Mouse (Mus musculus): ENCODE measurements around the gene Zdhhc14. TPM values are rescaled to one million over a fixed set of nuclear protein-coding genes. Genes with fewer than 3 reads are reported as not detected.

Gene Zdhhc14
- polyA plus RNA-seq, 1 experiment from 2014 or later: 0.93 TPM

GRCm38 (mm10) chr17:5491031-5491800, 1.1 kb upstream of the Zdhhc14 start:
- 1% methylated on average over 29 of the region's 29 CpGs for WGBS
- Histone ChIP-seq H3K4me3 (peak overlapping the region; percentile 82), H3K36me3 (replicated peaks) (no peaks in the 10 kb centered on the region), H3K9me3 (no peaks in the 10 kb centered on the region), H3K27me3 (ENCODE audit: poor library complexity, severe bottlenecking) (peaks cover 58% of the 10 kb centered on the region), H3K27ac (peak overlapping the region; percentile 87), H3K4me1 (peaks cover 28% of the 10 kb centered on the region)
- DNase-seq (ENCODE audit: extremely low spot score, low spot score): peak; percentile 85

GRCm38 (mm10) chr17:5492746-5493160, 396 bp downstream of the Zdhhc14 start:
- WGBS: under 1% methylated on average over 48 of the region's 48 CpGs
- peak overlapping the region; percentile 82 for H3K4me3 ChIP-seq

GRCm38 (mm10) chr17:5493161-5493771, 909 bp downstream of the Zdhhc14 start:
- no peaks in the 10 kb centered on the region for H3K9me3 ChIP-seq
- 3% methylated on average over 53 of the region's 53 CpGs for WGBS
- no peaks in the 10 kb centered on the region for H3K36me3 ChIP-seq (replicated peaks)
- peaks cover 56% of the 10 kb centered on the region for H3K27me3 ChIP-seq (ENCODE audit: poor library complexity, severe bottlenecking)
- DNase-seq (ENCODE audit: extremely low spot score, low spot score): peak; percentile 39
- H3K4me3 ChIP-seq: peak overlapping the region; percentile 82
- peak overlapping the region; percentile 87 for H3K27ac ChIP-seq
- peaks cover 28% of the 10 kb centered on the region for H3K4me1 ChIP-seq

More at GRCm38 (mm10) chr17:5492746-5493160, 396 bp downstream of the Zdhhc14 start:
- Histone ChIP-seq H3K4me1 (peaks cover 28% of the 10 kb centered on the region), H3K9me3 (no peaks in the 10 kb centered on the region), H3K27me3 (ENCODE audit: poor library complexity, severe bottlenecking) (peaks cover 59% of the 10 kb centered on the region), H3K36me3 (replicated peaks) (no peaks in the 10 kb centered on the region), H3K27ac (peak overlapping the region; percentile 87)
- no peak for DNase-seq (ENCODE audit: extremely low spot score, low spot score)

- DNase-seq (ENCODE audit: extremely low spot score, low spot score): no peak
- Histone ChIP-seq H3K4me3 (peak overlapping the region; percentile 82), H3K27ac (no peak overlapping the region), H3K27me3 (ENCODE audit: poor library complexity, severe bottlenecking) (peaks cover 53% of the 10 kb centered on the region), H3K9me3 (no peaks in the 10 kb centered on the region), H3K36me3 (replicated peaks) (no peaks in the 10 kb centered on the region), H3K4me1 (peaks cover 28% of the 10 kb centered on the region)
- 20% methylated on average over 4 of the region's 4 CpGs for WGBS
Observed at GRCm38 (mm10) chr17:5493809-5494208, 1.5 kb downstream of the Zdhhc14 start.

GRCm38 (mm10) chr17:5494832-5495231, 2.5 kb downstream of the Zdhhc14 start:
- Histone ChIP-seq H3K36me3 (replicated peaks) (no peaks in the 10 kb centered on the region), H3K27ac (no peak overlapping the region), H3K27me3 (ENCODE audit: poor library complexity, severe bottlenecking) (peaks cover 45% of the 10 kb centered on the region), H3K9me3 (no peaks in the 10 kb centered on the region), H3K4me1 (peaks cover 28% of the 10 kb centered on the region), H3K4me3 (no peak overlapping the region)
- WGBS: 89% methylated on average over 7 of the region's 7 CpGs
- DNase-seq (ENCODE audit: extremely low spot score, low spot score): no peak

GRCm38 (mm10) chr17:5497695-5498094, 5.3 kb downstream of the Zdhhc14 start:
- peaks cover 38% of the 10 kb centered on the region for H3K27me3 ChIP-seq (ENCODE audit: poor library complexity, severe bottlenecking)
- no peak overlapping the region for H3K27ac ChIP-seq
- no peaks in the 10 kb centered on the region for H3K9me3 ChIP-seq
- peaks cover 15% of the 10 kb centered on the region for H3K4me1 ChIP-seq
- H3K36me3 ChIP-seq (replicated peaks): no peaks in the 10 kb centered on the region
- WGBS: 82% methylated on average over 8 of the region's 8 CpGs
- DNase-seq (ENCODE audit: extremely low spot score, low spot score): no peak
- no peak overlapping the region for H3K4me3 ChIP-seq

- H3K4me1 ChIP-seq: 0 out of 2 replicates have a peak, but pooled peaks cover 3% of the 10 kb centered on the region
- 90% methylated on average over 4 of the region's 4 CpGs for WGBS
- H3K4me3 ChIP-seq: no peak overlapping the region
- H3K27me3 ChIP-seq (ENCODE audit: poor library complexity, severe bottlenecking): peaks cover 25% of the 10 kb centered on the region
- no peak for DNase-seq (ENCODE audit: extremely low spot score, low spot score)
- no peak overlapping the region for H3K27ac ChIP-seq
- no peaks in the 10 kb centered on the region for H3K36me3 ChIP-seq (replicated peaks)
- H3K9me3 ChIP-seq: no peaks in the 10 kb centered on the region
Observed at GRCm38 (mm10) chr17:5498996-5499395, 6.6 kb downstream of the Zdhhc14 start.

GRCm38 (mm10) chr17:5503981-5504760, 11.8 kb downstream of the Zdhhc14 start:
- Histone ChIP-seq H3K27me3 (ENCODE audit: poor library complexity, severe bottlenecking) (no peaks in the 10 kb centered on the region), H3K36me3 (replicated peaks) (no peaks in the 10 kb centered on the region), H3K27ac (no peak overlapping the region), H3K9me3 (no peaks in the 10 kb centered on the region), H3K4me3 (no peak overlapping the region), H3K4me1 (no peaks in the 10 kb centered on the region)
- DNase-seq (ENCODE audit: extremely low spot score, low spot score): no peak
- WGBS: 90% methylated on average over 8 of the region's 8 CpGs

- WGBS: 80% methylated on average over 4 of the region's 4 CpGs
- no peak for DNase-seq (ENCODE audit: extremely low spot score, low spot score)
- Histone ChIP-seq H3K4me3 (no peak overlapping the region), H3K9me3 (no peaks in the 10 kb centered on the region), H3K27me3 (ENCODE audit: poor library complexity, severe bottlenecking) (no peaks in the 10 kb centered on the region), H3K27ac (no peak overlapping the region), H3K36me3 (replicated peaks) (no peaks in the 10 kb centered on the region), H3K4me1 (no peaks in the 10 kb centered on the region)
Observed at GRCm38 (mm10) chr17:5504969-5505368, 12.6 kb downstream of the Zdhhc14 start.

- Histone ChIP-seq H3K4me3 (no peak overlapping the region), H3K36me3 (replicated peaks) (no peaks in the 10 kb centered on the region), H3K4me1 (no peaks in the 10 kb centered on the region), H3K27me3 (ENCODE audit: poor library complexity, severe bottlenecking) (no peaks in the 10 kb centered on the region), H3K27ac (no peak overlapping the region), H3K9me3 (no peaks in the 10 kb centered on the region)
- no peak for DNase-seq (ENCODE audit: extremely low spot score, low spot score)
- WGBS: 83% methylated on average over 7 of the region's 7 CpGs
Observed at GRCm38 (mm10) chr17:5506553-5506952, 14.2 kb downstream of the Zdhhc14 start.

- no peaks in the 10 kb centered on the region for H3K36me3 ChIP-seq (replicated peaks)
- H3K4me1 ChIP-seq: no peaks in the 10 kb centered on the region
- 82% methylated on average over 5 of the region's 5 CpGs for WGBS
- H3K9me3 ChIP-seq: no peaks in the 10 kb centered on the region
- no peaks in the 10 kb centered on the region for H3K27me3 ChIP-seq (ENCODE audit: poor library complexity, severe bottlenecking)
- H3K4me3 ChIP-seq: no peak overlapping the region
- DNase-seq (ENCODE audit: extremely low spot score, low spot score): no peak
- no peak overlapping the region for H3K27ac ChIP-seq
Observed at GRCm38 (mm10) chr17:5506988-5507387, 14.6 kb downstream of the Zdhhc14 start.

GRCm38 (mm10) chr17:5508030-5508429, 15.7 kb downstream of the Zdhhc14 start:
- WGBS: 88% methylated on average over 4 of the region's 4 CpGs

More at GRCm38 (mm10) chr17:5508030-5508429, 15.7 kb downstream of the Zdhhc14 start:
- Histone ChIP-seq H3K27ac (no peak overlapping the region), H3K9me3 (no peaks in the 10 kb centered on the region), H3K36me3 (replicated peaks) (no peaks in the 10 kb centered on the region), H3K4me1 (no peaks in the 10 kb centered on the region), H3K4me3 (no peak overlapping the region), H3K27me3 (ENCODE audit: poor library complexity, severe bottlenecking) (no peaks in the 10 kb centered on the region)
- no peak for DNase-seq (ENCODE audit: extremely low spot score, low spot score)
